Mouse (Mus musculus): Measurements from ENCODE around the gene Thbs1. TPM values are rescaled to one million over a fixed set of nuclear protein-coding genes. Genes with fewer than 3 reads are reported as not detected.

Thbs1 gene
- total RNA-seq, 2 experiments from 2014 or later: 27.7 to 43.6 TPM

GRCm38 (mm10) chr2:118113808-118114524 is 2.3 kb downstream of the Thbs1 start:
- no peak for DNase-seq (ENCODE audit: low spot score in 2 of 2)

DNA sequence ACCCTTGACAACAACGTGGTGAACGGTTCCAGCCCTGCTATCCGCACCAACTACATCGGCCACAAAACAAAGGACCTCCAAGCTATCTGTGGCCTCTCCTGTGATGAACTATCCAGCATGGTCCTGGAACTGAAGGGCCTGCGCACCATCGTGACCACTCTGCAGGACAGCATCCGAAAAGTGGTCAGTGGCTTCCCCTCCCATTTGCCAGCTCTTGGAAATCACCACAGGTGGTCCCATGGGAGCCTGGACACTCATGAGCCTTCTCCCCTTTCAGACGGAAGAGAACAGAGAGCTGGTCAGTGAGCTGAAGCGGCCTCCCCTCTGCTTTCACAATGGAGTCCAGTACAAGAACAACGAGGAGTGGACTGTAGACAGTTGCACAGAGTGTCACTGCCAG is 3.0 kb downstream of the Thbs1 start:
- no peak for DNase-seq (ENCODE audit: low spot score in 2 of 2)

DNA sequence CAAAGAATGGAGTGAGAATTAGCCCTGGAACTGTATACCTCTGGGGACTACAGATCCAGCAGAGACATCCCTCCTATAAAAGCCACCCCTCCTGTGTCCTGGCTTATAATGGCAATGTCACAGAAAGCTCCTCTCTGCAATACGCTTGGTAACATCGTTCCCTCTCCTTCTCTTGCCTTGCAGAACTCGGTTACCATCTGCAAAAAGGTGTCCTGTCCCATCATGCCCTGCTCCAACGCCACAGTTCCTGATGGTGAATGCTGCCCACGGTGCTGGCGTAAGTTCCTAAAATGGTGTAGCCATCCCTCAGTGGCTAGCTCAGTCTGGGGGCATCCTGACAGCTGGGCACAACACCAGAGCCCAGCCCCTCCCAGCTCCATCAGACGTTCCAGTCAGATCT is 4.0 kb downstream of the Thbs1 start:
- no peak for DNase-seq (ENCODE audit: low spot score in 2 of 2)

DNA sequence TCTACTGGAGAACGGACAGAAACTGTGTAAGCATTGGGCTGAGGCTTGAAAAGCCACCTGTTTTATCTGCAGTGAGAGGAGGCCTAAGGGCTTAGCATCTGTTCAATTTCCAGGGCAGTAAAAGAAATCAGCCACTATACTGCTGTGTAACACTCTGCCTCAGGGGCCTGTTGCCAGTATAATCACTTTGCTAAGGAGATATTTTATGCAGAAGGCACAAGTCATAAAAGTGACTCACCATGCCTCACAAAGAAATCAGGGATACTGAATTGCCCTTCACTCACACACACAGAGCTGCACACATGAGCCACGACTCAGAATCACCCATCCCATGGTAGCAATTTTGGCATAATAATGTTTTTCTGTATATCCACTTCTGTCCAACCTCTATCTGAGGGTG is 4.5 kb downstream of the Thbs1 start:
- DNase-seq (ENCODE audit: low spot score in 2 of 2): no peak

DNA sequence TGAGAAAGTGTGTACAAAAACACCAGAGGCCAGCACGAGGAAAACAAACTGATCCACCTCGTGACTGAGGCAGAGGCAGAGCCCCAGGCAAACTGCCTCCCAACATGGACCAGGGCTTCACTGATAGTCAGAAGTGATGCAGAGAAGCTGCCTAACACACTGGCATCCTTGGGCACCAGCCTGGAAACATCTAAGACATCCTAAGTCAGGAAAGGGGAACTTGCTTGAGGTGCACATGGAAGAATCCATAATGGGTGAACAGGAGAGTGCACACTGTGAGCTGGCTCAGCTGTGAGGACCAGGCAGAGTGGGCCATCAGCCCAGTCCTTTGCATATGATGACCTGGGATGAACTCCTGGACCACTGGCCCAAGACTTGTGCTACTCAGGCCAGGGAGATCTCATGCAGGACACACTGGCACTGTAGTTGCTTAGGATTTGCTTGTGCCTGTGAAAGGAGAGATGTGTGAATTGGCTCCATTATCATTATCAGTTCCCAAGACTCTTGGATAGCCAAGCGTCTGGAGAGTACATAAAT is 5.1 kb downstream of the Thbs1 start:
- DNase-seq (ENCODE audit: low spot score in 2 of 2): no peak

DNA sequence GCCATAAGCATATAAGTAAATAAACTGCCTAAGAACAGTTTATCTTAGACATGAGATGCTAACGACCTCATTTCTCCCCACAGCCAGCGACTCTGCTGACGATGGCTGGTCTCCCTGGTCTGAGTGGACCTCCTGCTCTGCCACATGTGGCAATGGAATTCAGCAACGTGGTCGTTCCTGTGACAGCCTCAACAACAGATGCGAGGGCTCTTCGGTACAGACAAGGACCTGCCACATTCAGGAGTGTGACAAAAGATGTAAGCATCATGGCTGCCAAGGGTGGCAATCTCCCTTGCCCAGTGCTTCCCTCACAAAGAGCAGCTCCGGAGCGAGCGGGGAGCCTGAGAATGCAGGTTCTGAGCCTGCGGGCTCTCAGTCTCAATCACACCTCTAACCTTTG is 5.7 kb downstream of the Thbs1 start:
- DNase-seq (ENCODE audit: low spot score in 2 of 2): no peak

DNA sequence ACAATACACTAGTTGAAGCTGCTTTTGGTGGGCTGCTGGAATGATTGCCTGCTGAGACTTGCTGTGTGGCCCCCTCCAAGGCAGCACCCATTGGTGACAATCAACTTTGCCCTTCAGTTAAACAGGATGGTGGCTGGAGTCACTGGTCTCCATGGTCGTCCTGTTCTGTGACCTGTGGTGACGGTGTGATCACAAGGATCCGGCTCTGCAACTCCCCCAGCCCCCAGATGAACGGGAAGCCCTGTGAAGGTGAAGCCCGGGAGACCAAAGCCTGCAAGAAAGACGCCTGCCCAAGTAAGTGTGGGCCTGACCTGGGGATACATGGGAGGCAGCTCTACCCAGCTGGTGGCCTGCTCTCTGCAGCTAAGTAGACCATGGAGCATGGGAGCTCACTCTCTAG is 6.4 kb downstream of the Thbs1 start:
- no peak for DNase-seq (ENCODE audit: low spot score in 2 of 2)

- no peak for DNase-seq (ENCODE audit: low spot score in 2 of 2)
Measured at GRCm38 (mm10) chr2:118118515-118118914, 6.8 kb downstream of the Thbs1 start.

- no peak for DNase-seq (ENCODE audit: low spot score in 2 of 2)
Measured at GRCm38 (mm10) chr2:118119684-118120083, 8.0 kb downstream of the Thbs1 start.

- no peak for DNase-seq (ENCODE audit: low spot score in 2 of 2)
Measured at GRCm38 (mm10) chr2:118120095-118120494, 8.4 kb downstream of the Thbs1 start.

DNA sequence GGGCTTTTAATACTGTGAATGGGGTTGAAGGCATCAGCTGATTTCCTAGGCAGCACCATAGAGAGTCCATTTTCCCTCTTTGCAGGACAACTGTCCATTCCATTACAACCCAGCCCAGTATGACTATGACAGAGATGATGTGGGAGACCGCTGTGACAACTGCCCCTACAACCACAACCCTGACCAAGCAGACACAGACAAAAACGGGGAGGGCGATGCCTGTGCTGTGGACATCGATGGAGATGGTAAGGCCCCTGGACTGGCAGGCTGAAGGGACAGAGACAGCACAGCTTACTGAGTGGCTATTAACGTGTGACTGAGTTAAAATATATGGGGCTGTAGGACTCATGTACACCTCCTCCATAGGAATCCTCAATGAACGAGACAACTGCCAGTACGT is 9.1 kb downstream of the Thbs1 start:
- DNase-seq (ENCODE audit: low spot score in 2 of 2): no peak

DNA sequence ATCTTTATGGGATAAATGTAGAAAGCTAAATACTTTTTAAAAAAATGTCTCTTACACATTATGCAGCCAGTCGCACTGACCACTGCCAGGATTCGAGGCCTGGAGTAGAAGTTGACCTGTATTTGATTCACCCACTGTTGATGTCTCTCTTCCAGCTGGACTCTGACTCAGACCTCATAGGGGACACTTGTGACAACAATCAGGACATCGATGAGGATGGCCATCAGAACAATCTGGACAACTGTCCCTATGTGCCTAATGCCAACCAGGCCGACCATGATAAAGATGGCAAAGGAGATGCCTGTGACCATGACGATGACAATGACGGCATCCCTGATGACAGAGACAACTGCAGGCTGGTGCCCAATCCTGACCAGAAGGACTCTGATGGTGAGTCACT is 10.6 kb downstream of the Thbs1 start:
- DNase-seq (ENCODE audit: low spot score in 2 of 2): no peak

DNA sequence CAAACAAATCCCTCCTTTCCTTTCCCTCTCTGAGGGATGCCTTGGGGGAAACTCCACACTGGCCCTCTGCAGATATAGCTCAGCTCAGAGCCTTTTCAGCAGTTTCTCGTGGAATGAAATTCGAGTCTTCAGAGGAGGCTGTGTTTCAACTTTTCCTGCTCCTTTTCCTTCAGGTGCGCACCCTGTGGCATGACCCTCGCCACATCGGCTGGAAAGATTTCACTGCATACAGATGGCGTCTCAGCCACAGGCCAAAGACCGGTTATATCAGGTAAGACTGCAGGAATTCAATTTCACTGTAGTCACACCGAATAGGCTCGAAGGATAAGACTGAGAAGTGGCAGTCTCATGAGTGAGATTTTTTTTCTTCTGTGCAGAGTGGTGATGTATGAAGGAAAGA is 12.1 kb downstream of the Thbs1 start:
- no peak for DNase-seq (ENCODE audit: low spot score in 2 of 2)

DNA sequence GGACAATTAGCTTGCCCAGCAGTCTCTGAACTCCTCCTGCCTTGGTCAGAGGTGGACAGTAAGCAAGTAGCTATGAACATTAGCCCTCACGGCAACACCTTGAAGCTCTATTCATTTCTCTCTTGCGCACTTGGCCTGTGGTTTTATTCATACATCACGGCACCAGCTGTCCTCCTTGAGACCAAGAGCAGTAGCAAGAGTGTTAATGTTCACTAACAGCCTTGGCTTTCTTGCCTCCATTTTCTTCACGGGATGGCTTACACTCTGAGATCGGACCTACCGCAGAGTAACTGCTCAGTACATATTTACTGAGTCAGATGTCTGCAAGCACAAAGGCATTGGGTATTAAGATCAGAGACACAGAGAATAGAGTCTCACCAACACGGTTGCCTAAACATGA is 12.8 kb downstream of the Thbs1 start:
- no peak for DNase-seq (ENCODE audit: low spot score in 2 of 2)

GRCm38 (mm10) chr2:118125211-118125939 is 13.7 kb downstream of the Thbs1 start:
- DNase-seq (ENCODE audit: low spot score in 2 of 2): no peak

GRCm38 (mm10) chr2:118125943-118126470 is 14.3 kb downstream of the Thbs1 start:
- no peak for DNase-seq (ENCODE audit: low spot score in 2 of 2)

GRCm38 (mm10) chr2:118127516-118128288 is 16.0 kb downstream of the Thbs1 start:
- no peak for DNase-seq (ENCODE audit: low spot score in 2 of 2)

DNA sequence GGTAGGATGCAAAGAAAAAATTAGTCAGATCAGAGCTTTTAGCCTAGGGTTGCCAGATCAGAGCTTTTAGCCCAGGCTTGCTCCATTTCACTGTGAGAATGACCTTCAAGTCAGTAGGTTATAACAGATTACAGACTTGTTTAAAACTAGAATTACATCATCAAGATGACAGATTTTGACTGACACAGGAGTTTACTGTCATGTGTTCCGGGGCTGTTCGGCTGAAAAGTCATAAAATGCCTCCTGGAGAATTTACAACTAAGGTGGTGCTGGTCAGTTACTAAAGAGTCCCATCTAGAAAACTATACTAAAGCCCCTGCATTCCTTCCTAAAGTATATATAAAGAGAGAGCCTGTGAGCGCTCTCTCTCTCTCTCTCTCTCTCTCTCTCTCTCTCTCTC is 16.6 kb downstream of the Thbs1 start:
- no peak for DNase-seq (ENCODE audit: low spot score in 2 of 2)

- DNase-seq (ENCODE audit: low spot score in 2 of 2): no peak
Measured at GRCm38 (mm10) chr2:118137071-118137470, 25.4 kb downstream of the Thbs1 start.

- no peak for DNase-seq (ENCODE audit: low spot score in 2 of 2)
Measured at GRCm38 (mm10) chr2:118137776-118138175, 26.1 kb downstream of the Thbs1 start.

- DNase-seq (ENCODE audit: low spot score in 2 of 2): no peak
Measured at GRCm38 (mm10) chr2:118139261-118139660, 27.6 kb downstream of the Thbs1 start.

GRCm38 (mm10) chr2:118141651-118142050 is 30.0 kb downstream of the Thbs1 start:
- DNase-seq (ENCODE audit: low spot score in 2 of 2): no peak
